8 mouse cellular contexts compared by ENCODE assay signal in the genomic region with DNA sequence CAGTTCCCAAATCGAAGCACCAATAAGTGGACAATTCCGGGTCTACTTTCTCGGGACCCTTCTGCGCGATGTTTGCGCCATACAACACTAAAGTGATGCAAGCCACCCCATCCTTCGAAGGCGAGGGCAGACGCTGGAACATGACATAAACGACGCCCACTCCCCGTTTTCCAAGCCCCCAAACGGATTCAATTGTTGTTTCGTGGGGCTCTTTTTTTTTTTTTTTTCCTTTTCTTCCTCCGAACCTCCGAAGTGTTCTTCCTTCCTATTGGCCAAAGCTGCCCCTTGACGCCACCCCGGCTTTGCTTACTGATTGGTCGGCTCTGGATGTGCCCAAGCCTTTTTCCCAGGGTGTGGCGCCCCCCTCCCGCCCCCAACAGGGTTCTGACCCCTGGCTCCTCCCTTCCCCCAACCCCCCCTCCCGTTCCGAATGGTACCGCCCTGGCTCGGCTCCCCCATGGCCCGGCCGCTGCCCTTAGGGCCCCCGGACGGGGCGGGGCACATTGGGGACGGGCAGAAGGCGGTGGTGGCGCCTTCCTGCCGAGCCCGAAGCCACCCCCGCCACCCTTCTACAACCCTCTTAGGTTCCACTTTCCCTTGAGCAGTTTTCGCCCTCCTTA. TPM values are rescaled to one million over a fixed set of nuclear protein-coding genes. Genes with fewer than 3 reads are reported as not detected.
DNase-seq lines count a peak whose midpoint lies in the region; ATAC-seq lines count a peak whose summit lies in the region.

No protein-coding gene starts in this region.

- DNase-seq in T-cell, adult 2 months (ENCODE audit: low spot score), result peak; percentile 61
- peak; percentile 40 to 76 for DNase-seq in cerebellum, postnatal 4 days (ENCODE audit: low spot score in 2 of 2)
- DNase-seq in frontal cortex, postnatal 25 days (ENCODE audit: low spot score in 2 of 2), result peak; percentile 13 to 52
- DNase-seq in hindlimb bud, embryonic 11.5 days (ENCODE audit: extremely low spot score, low read depth, low spot score), result peak; percentile 26
- peak; percentile 54 to 80 for DNase-seq in left cerebral cortex, adult 9 months (ENCODE audit: low spot score in 2 of 2)
- DNase-seq in right cerebral cortex, postnatal 14 days, result peak; percentile 66
- peak; percentile 76 to 79 for DNase-seq in urinary bladder, postnatal 4 days (ENCODE audit: low spot score in 2 of 2)

- peak; percentile 76 for ATAC-seq in megakaryocyte, adult 5-6 weeks (ENCODE audit: poor library complexity, severe bottlenecking)

RNA-seq across cellular contexts. Expression of gene Utp14a, which starts 27.8 kb away (rescaled TPM):
- total RNA-seq in megakaryocyte, adult 5-6 weeks (2015), result 24.4 and 28.7 TPM in 2 replicates
- 51.5 and 56.4 TPM in 2 replicates for total RNA-seq in megakaryocyte, adult 5-6 weeks (2017)

RNA-seq across cellular contexts. Expression of gene Bcorl1, which starts 56.7 kb away (rescaled TPM):
- 4.6 and 5.5 TPM in 2 replicates for total RNA-seq in megakaryocyte, adult 5-6 weeks (2015)
- total RNA-seq in megakaryocyte, adult 5-6 weeks (2017), result 3.3 and 4.0 TPM in 2 replicates

Comparison
In these comparisons a context has a peak if more than half of its experiments do, and no peak if none do; other contexts are left out.
1. Peak in every context shown above with its lines: DNase-seq and ATAC-seq.
2. DNase-seq: peak in every context shown above with its lines; median percentile 78 in urinary bladder, postnatal 4 days; 67 in left cerebral cortex, adult 9 months; 66 in right cerebral cortex, postnatal 14 days; 61 in T-cell, adult 2 months; 58 in cerebellum, postnatal 4 days; 32 in frontal cortex, postnatal 25 days; 26 in hindlimb bud, embryonic 11.5 days.